Mouse (Mus musculus) ovary, postnatal 36 days (tissue): ENCODE data around the gene Phf21a.
A peak's percentile ranks its signal among the peaks of the same experiment; 100 is the strongest.
"Not testable (repeated sequence)": the region's sequence is repeated elsewhere in the genome, so short reads cannot be mapped to it uniquely, and the experiment has no call there.

Experiments
- DNase-seq: peaks from one replicate; pipeline ENCODE4 v3.0.0; 2022; ENCODE audit warnings: low spot score, mixed read lengths

The Phf21a gene

GRCm38 (mm10) chr2:92384101-92384500 is 291.2 kb downstream of the Phf21a start:
- no peak for DNase-seq

GRCm38 (mm10) chr2:92385113-92386051 is 292.5 kb downstream of the Phf21a start:
- no peak for DNase-seq

DNA sequence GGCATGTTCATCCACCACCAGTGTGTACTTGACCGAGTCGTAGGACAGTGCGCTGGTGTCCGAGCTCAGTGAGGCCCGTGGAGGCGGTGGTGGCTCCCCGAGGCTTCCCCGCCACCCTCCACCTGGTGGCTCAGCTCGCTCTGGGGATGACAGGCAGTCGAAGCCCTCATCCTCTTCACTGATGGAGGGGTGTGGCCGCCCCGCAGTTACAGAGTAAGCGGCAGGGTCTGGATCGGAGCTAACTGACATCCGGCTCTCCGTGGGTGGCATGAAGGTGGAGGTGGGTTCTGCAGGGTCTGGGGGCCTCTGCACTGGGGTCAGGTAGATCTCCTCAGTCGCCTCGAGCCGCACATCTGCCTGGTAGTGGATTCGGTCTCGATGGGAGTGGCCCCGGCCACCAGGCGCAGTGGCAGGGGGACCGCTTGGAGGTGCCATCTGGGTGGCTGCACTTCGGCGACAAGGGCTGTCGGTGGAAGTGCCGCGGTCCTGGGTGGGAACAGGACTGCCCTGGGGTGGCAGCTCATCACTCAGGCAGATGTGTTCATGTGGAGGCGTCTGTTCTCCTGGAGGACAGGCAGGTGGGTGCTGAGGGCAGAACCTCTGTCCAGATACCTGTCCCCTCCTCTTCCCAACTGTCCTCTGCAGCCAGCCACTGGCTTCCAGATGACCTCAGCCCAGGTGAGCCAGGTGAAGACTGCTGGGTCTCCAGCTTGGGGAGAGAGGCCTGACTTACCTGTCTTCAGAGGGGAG is 294.1 kb downstream of the Phf21a start:
- DNase-seq = no peak

GRCm38 (mm10) chr2:92387646-92388045 is 294.7 kb downstream of the Phf21a start:
- DNase-seq = no peak

DNA sequence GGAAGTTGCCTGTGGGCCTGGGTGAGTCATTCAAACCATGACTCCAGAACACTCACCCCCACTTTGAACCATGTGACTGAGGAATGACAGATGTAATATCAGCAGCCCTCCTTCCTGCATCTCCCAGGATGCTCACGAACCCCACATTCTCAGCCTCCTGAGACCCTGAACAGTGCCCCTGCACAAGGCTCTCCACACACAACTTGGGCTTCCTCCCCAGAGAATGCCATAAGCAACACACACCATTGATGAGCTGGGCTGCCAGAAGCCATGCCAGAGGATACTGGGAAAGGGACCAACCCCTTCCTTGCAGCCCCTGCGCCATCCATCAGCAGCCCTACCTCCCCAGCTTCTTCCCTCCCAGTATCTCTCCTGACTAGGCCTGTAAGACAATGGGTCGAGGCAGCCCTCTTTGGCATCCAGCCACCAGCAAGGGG is 295.2 kb downstream of the Phf21a start:
- DNase-seq = no peak

DNA sequence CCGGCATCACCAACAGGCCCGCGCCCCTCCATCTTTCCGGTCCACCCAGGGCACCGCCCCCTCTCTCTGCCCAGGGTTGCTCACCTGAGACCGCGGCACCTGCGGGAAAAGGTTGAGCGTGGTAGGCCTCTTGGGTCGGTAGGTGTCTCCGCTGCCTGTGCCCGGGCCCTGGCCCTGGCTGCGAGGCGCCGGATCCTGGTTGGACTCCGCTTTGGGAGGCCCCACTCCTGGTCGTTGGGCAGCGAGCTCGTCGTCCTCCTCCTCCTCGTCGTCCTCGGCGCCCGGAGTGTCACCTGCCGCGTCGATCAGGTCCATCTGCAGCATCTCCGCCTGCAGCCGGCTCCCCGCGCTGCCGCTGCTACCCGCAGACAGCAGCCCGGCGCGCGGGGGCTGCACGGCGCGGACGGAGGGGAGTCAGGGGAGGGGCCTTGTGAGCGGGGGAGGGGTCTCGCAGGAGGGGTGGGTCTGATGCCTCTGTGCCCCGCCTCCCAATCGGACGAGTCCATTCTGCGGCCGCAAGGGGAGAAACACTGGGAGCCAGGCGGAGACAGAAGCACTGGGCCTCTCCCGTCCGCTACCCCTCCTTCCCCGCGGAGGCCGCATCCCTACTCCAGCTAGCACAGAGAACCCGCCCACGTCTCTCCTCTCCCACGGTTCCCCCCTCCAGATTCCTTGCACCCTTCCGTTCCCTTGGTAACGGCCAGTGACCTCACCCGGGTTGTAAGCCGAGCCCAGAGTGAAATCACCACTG is 296.1 kb downstream of the Phf21a start:
- peak; percentile 87 for DNase-seq

- no peak for DNase-seq
These were observed 296.7 kb downstream of the Phf21a start for GRCm38 (mm10) chr2:92389645-92390044.

- no peak for DNase-seq
These were observed 297.5 kb downstream of the Phf21a start for GRCm38 (mm10) chr2:92390206-92390930.

GRCm38 (mm10) chr2:92391116-92391515 is 298.2 kb downstream of the Phf21a start:
- DNase-seq = no peak

GRCm38 (mm10) chr2:92391703-92392317 is 298.9 kb downstream of the Phf21a start:
- no peak for DNase-seq

DNA sequence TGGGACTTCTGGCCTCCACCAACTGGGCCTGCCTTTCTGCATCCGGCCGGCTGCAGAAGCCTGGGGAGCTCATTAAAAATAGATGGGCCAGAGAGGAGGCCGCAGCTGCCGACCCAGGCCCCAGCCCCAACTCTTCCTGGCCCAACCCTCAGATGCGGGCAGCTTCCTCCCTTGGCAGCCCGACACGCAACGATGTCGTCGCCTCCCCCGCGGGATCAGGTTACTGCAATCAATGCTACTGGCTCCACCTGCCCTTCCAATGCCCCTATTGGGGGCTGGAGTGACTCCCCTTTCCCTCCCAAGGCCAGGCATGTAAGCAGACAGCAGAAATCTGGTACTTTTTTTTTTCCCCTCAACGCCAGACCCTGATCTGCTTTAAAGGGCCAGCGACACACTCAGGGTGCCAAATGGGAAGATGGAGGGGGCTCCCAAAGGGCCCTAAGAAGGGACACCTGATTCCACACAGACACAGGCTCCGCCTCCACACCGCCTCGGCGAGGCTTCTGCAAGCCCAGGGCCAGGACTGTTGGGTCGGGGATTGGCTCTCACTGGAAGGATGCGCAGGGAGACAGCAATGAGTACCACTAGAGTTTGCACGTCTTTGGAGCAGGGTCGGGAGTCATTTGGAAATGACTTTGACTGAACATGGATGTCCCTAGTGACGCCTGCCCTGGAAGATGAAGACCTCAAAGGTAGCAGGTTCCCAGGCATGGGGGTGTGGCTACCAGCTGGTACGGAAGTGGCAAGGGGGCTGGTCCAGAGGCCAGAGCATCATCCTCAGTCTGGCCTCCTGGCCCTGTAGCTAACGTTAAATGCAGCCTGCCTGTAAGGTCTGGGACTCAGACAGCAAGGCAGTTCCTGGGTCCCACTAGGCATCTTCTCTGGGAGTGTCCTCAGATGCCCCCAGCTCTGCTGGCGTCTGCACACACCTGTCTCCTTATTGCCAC is 299.7 kb downstream of the Phf21a start:
- peak; percentile 53 for DNase-seq

DNA sequence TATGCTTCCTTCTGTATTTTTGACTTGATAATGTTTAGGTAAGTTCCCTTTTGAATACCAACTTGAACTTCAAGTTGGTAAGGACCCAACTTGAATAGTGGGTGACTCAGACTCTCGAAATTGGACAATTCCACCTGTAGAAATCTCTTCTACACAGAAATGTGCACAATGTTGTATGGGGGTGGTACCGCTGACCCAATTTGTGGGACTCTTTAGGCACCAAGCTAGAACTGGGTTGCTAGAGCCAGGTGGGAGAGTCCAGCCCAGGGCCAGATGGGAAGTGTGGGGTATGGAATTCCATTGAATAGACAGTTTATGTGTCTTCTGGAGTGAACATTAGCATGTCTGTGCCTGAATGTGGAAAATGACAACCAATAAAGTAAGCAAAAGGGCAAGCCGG is 302.6 kb downstream of the Phf21a start:
- no peak for DNase-seq

- DNase-seq = no peak
These were observed 304.5 kb downstream of the Phf21a start for GRCm38 (mm10) chr2:92397436-92397835.

DNA sequence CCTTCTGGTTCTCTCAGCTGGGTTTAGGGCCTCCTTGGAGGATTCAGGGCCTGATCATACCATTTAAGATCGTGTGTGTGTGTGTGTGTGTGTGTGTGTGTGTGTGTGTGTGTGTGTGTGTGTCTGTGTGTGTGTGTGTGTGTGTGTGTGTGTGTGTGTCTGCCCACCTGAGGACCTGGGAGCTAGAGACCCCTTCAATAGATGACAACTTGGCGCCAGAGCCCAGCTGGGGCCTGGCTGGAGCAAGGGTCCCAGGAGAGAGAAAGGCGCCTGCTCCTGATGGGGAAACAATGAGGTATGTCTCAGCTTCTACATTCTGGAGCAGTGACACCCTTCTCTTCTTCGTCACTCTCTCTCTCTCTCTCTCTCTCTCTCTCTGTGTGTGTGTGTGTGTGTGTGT is 307.0 kb downstream of the Phf21a start:
- DNase-seq = not testable (repeated sequence)

- DNase-seq = no peak
These were observed 307.8 kb downstream of the Phf21a start for GRCm38 (mm10) chr2:92400682-92401081.

DNA sequence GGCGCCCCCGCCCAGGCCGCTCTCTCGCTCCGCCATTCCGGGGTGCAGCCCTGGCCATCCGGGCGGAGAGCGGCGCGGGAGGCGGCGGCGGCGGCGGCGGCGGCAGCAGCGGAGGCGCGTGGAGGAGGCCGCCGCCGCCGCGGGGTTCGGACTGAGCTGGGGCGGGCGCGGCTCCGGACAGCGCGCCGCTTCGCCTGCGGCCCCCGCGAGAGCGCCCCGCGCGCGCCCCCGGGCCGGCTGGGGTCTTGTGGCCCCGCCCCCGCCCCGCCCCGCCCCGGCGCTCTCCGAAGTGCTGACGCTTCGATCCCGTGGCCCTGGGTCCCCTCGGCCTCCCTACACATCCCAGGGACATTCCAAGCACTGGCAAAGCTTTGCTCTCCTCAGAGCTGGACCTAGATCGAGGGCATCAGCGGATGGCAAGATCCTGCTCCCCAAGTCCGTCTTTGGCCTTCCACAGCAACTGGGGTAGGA is 308.2 kb downstream of the Phf21a start, which contains the start of gene Mapk8ip1:
Gene Mapk8ip1 (minus strand): TSS at position 173 of the 471 bp plus-strand sequence.
- DNase-seq = peak; percentile 45

DNA sequence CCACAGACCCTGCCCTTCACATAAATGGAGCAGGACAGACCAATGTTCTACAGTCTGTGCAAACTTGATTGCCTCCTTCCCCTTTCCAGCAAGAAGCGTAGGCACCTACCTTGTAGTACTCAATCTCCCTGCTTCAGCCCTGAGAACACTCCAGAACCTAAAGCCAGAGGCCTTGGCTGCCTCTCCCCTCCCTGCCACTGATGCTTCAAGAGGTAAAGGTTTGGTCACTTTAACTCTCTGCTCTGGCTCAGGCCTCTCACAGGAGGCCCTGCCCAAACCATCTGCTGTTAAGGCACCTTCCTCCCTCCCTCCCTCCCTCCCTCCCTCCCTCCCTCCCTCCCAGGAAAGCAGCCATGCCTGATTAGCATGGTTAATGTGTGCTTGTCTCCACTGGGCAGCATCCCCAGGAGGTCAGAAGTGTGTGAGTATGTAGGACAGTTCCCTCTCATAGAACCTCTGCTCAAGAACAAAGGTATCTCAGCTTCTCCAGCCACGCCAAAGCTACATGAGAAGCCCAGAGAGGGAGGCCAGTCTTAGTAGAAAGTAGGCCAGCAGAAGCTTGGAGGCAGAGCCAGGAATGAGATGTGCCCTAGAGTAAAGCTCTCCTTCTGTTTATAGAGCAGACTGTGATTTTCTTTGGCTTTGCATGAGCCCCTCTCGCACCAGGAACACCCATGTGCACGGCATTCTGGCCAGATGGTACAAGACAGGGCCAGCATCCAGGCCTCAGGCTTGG is 309.8 kb downstream of the Phf21a start:
- DNase-seq = no peak

GRCm38 (mm10) chr2:92403776-92404319 is 310.9 kb downstream of the Phf21a start:
- no peak for DNase-seq

DNA sequence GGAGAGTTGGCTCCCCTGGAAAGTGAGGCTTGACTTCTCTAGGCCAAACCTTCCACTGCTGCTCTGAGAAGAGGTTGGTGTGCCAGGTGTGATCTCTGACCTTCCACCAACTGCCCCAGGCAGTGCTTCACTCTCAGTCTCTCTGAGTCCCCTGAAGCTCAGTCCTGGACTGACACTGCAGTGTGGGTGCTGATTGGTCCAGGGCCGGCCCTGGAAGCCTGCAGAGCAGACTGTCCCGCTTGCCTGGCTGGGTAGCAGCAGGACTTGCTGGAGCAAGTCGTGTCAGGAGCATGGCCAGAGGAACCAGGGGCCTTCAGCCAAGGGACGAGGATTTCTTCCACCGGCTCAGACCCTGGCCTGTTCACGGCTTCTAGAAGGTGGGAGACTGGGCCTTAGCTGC is 311.8 kb downstream of the Phf21a start:
- no peak for DNase-seq
